Mouse (Mus musculus) frontal cortex, postnatal 36 days (tissue): ENCODE measurements at regions not wholly inside any gene's neighbourhood (a gene's known extent, or its start where the extent isn't known, plus 50 kb on each side); places are given as distances from the start of the nearest gene placed in this dataset.

Experiments used
- DNase-seq, 2 experiments: peaks; one replicate each; pipeline ENCODE4 v3.0.0; 2022; ENCODE audit warnings: low spot score in 2 of 2

- no peak for DNase-seq
These were observed 147.2 kb upstream of the Irx3 start for GRCm38 (mm10) chr8:91949110-91949509.

- no peak for DNase-seq
These were observed 146.5 kb upstream of the Irx3 start for GRCm38 (mm10) chr8:91948173-91948940.

GRCm38 (mm10) chr8:91941005-91941404 is 139.1 kb upstream of the Irx3 start:
- DNase-seq: no peak

- peak in 1 of 2 experiments; percentile 5 for DNase-seq
These were observed 135.4 kb upstream of the Irx3 start for GRCm38 (mm10) chr8:91937227-91937626.

GRCm38 (mm10) chr8:91930520-91930919 is 128.7 kb upstream of the Irx3 start:
- no peak for DNase-seq

- DNase-seq: no peak
These were observed 124.2 kb upstream of the Irx3 start for GRCm38 (mm10) chr8:91925968-91926524.

GRCm38 (mm10) chr8:91924152-91924551 is 122.3 kb upstream of the Irx3 start:
- DNase-seq: no peak

GRCm38 (mm10) chr8:91922211-91922874 is 120.5 kb upstream of the Irx3 start:
- DNase-seq: peak; percentile 18 to 24

GRCm38 (mm10) chr8:91917834-91918233 is 116.0 kb upstream of the Irx3 start:
- DNase-seq: peak in 1 of 2 experiments; percentile 23

- DNase-seq: no peak
These were observed 112.1 kb upstream of the Irx3 start for GRCm38 (mm10) chr8:91913971-91914370.

- no peak for DNase-seq
These were observed 111.3 kb upstream of the Irx3 start for GRCm38 (mm10) chr8:91913121-91913520.

- peak; percentile 31 to 52 for DNase-seq
These were observed 107.9 kb upstream of the Irx3 start for GRCm38 (mm10) chr8:91909637-91910383.

- no peak for DNase-seq
These were observed 107.0 kb upstream of the Irx3 start for GRCm38 (mm10) chr8:91908731-91909353.

- no peak for DNase-seq
These were observed 105.3 kb upstream of the Irx3 start for GRCm38 (mm10) chr8:91907178-91907577.

GRCm38 (mm10) chr8:91901525-91902281 is 99.8 kb upstream of the Irx3 start:
- no peak for DNase-seq

- DNase-seq: no peak
These were observed 97.9 kb upstream of the Irx3 start for GRCm38 (mm10) chr8:91899747-91900146.

- no peak for DNase-seq
These were observed 95.5 kb upstream of the Irx3 start for GRCm38 (mm10) chr8:91897381-91897780.

- no peak for DNase-seq
These were observed 94.1 kb upstream of the Irx3 start for GRCm38 (mm10) chr8:91895987-91896386.

GRCm38 (mm10) chr8:91884862-91885261 is 83.0 kb upstream of the Irx3 start:
- no peak for DNase-seq

- no peak for DNase-seq
These were observed 82.5 kb upstream of the Irx3 start for GRCm38 (mm10) chr8:91884325-91884724.

- no peak for DNase-seq
These were observed 81.1 kb upstream of the Irx3 start for GRCm38 (mm10) chr8:91883012-91883411.
